Mouse (Mus musculus): ENCODE results near the gene Olfr370. TPM values are rescaled to one million over a fixed set of nuclear protein-coding genes. Genes with fewer than 3 reads are reported as not detected.
"Not testable (repeated sequence)": the region's sequence is repeated elsewhere in the genome, so short reads cannot be mapped to it uniquely, and the experiment has no call there.

Olfr370 gene
- polyA plus RNA-seq, 1 experiment from 2014 or later, result not detected

- H3K9ac ChIP-seq, result no peak overlapping the region
- H3K36me3 ChIP-seq (replicated peaks), result peaks cover 38% of the 10 kb centered on the region
- H3K27me3 ChIP-seq, result no peaks in the 10 kb centered on the region
- H3K4me3 ChIP-seq (replicated peaks), result peak overlapping the region; percentile 91
- ATAC-seq (ENCODE audit: insufficient read depth), result no peak
- peaks cover 61% of the 10 kb centered on the region for H3K4me1 ChIP-seq (replicated peaks)
- no peaks in the 10 kb centered on the region for H3K9me3 ChIP-seq (replicated peaks)
- no peak overlapping the region for H3K27ac ChIP-seq (replicated peaks)
- H3K4me2 ChIP-seq, result peak overlapping the region; percentile 84
- WGBS (ENCODE audit: insufficient replicate concordance), result 62% methylated on average over 5 of the region's 5 CpGs
Measured at GRCm38 (mm10) chr8:83568128-83568527, 32.5 kb downstream of the Olfr370 start.

GRCm38 (mm10) chr8:83568755-83569154, 33.2 kb downstream of the Olfr370 start:
- H3K27ac ChIP-seq (replicated peaks), result no peak overlapping the region
- H3K9ac ChIP-seq, result no peak overlapping the region
- no peak for ATAC-seq (ENCODE audit: insufficient read depth)
- H3K4me3 ChIP-seq (replicated peaks), result peak overlapping the region; percentile 91; the same call in 1 of the 2 replicates
- H3K36me3 ChIP-seq (replicated peaks), result peaks cover 44% of the 10 kb centered on the region
- H3K4me1 ChIP-seq (replicated peaks), result peaks cover 61% of the 10 kb centered on the region
- H3K27me3 ChIP-seq, result no peaks in the 10 kb centered on the region
- no peaks in the 10 kb centered on the region for H3K9me3 ChIP-seq (replicated peaks)
- H3K4me2 ChIP-seq, result 0 out of 2 replicates have a peak overlapping the region, but pooled peaks have one; percentile 84
- WGBS (ENCODE audit: insufficient replicate concordance), result 60% methylated on average over 5 of the region's 5 CpGs

GRCm38 (mm10) chr8:83569165-83569564, 33.6 kb downstream of the Olfr370 start:
- H3K36me3 ChIP-seq (replicated peaks), result peaks cover 46% of the 10 kb centered on the region
- no peaks in the 10 kb centered on the region for H3K9me3 ChIP-seq (replicated peaks)
- no peak for ATAC-seq (ENCODE audit: insufficient read depth)
- H3K4me2 ChIP-seq, result no peak overlapping the region
- H3K4me1 ChIP-seq (replicated peaks), result peaks cover 61% of the 10 kb centered on the region
- 64% methylated on average over 4 of the region's 4 CpGs for WGBS (ENCODE audit: insufficient replicate concordance)
- H3K4me3 ChIP-seq (replicated peaks), result no peak overlapping the region
- no peak overlapping the region for H3K27ac ChIP-seq (replicated peaks)
- no peaks in the 10 kb centered on the region for H3K27me3 ChIP-seq
- H3K9ac ChIP-seq, result no peak overlapping the region

- Histone ChIP-seq H3K4me1 (replicated peaks) (peaks cover 57% of the 10 kb centered on the region), H3K9me3 (replicated peaks) (no peaks in the 10 kb centered on the region), H3K4me2 (no peak overlapping the region), H3K36me3 (replicated peaks) (peaks cover 53% of the 10 kb centered on the region), H3K4me3 (replicated peaks) (no peak overlapping the region), H3K27ac (replicated peaks) (no peak overlapping the region), H3K27me3 (no peaks in the 10 kb centered on the region), H3K9ac (no peak overlapping the region)
- 70% methylated on average over 15 of the region's 15 CpGs for WGBS (ENCODE audit: insufficient replicate concordance)
- ATAC-seq (ENCODE audit: insufficient read depth), result no peak
Measured at GRCm38 (mm10) chr8:83570272-83571000, 34.9 kb downstream of the Olfr370 start.

GRCm38 (mm10) chr8:83571001-83571340, 35.4 kb downstream of the Olfr370 start:
- not testable (repeated sequence) for H3K9ac ChIP-seq; H3K27ac ChIP-seq (replicated peaks); ATAC-seq (ENCODE audit: insufficient read depth); H3K9me3 ChIP-seq (replicated peaks); H3K4me2 ChIP-seq; H3K4me3 ChIP-seq (replicated peaks); H3K27me3 ChIP-seq
- peaks cover 54% of the 10 kb centered on the region for H3K4me1 ChIP-seq (replicated peaks)
- WGBS (ENCODE audit: insufficient replicate concordance), result 79% methylated on average over 7 of the region's 7 CpGs
- H3K36me3 ChIP-seq (replicated peaks), result peaks cover 53% of the 10 kb centered on the region

GRCm38 (mm10) chr8:83571791-83572190, 36.2 kb downstream of the Olfr370 start:
- no peak for ATAC-seq (ENCODE audit: insufficient read depth)
- H3K4me2 ChIP-seq, result no peak overlapping the region
- no peak overlapping the region for H3K9ac ChIP-seq
- H3K4me1 ChIP-seq (replicated peaks), result peaks cover 56% of the 10 kb centered on the region
- no peak overlapping the region for H3K27ac ChIP-seq (replicated peaks)
- no peak overlapping the region for H3K4me3 ChIP-seq (replicated peaks)
- peaks cover 53% of the 10 kb centered on the region for H3K36me3 ChIP-seq (replicated peaks)
- H3K9me3 ChIP-seq (replicated peaks), result no peaks in the 10 kb centered on the region
- H3K27me3 ChIP-seq, result no peaks in the 10 kb centered on the region
- WGBS (ENCODE audit: insufficient replicate concordance), result 89% methylated on average over 10 of the region's 10 CpGs

GRCm38 (mm10) chr8:83572246-83572812, 36.7 kb downstream of the Olfr370 start:
- H3K27ac ChIP-seq (replicated peaks), result no peak overlapping the region
- H3K27me3 ChIP-seq, result no peaks in the 10 kb centered on the region
- no peak overlapping the region for H3K9ac ChIP-seq
- no peaks in the 10 kb centered on the region for H3K9me3 ChIP-seq (replicated peaks)
- no peak for ATAC-seq (ENCODE audit: insufficient read depth)
- H3K36me3 ChIP-seq (replicated peaks), result peaks cover 53% of the 10 kb centered on the region
- peak overlapping the region; percentile 12; the same call in 1 of the 2 replicates for H3K4me3 ChIP-seq (replicated peaks)
- 57% methylated on average over 5 of the region's 5 CpGs for WGBS (ENCODE audit: insufficient replicate concordance)
- no peak overlapping the region; the same call in 1 of the 2 replicates for H3K4me2 ChIP-seq
- H3K4me1 ChIP-seq (replicated peaks), result peaks cover 56% of the 10 kb centered on the region

GRCm38 (mm10) chr8:83573140-83573875, 37.7 kb downstream of the Olfr370 start:
- peak overlapping the region; percentile 33; the same call in 1 of the 2 replicates for H3K27ac ChIP-seq (replicated peaks)
- ATAC-seq (ENCODE audit: insufficient read depth), result peak; percentile 22; the same call in 1 of the 2 replicates

GRCm38 (mm10) chr8:83574631-83575315, 39.2 kb downstream of the Olfr370 start:
- H3K4me3 ChIP-seq (replicated peaks), result no peak overlapping the region
- no peak overlapping the region for H3K4me2 ChIP-seq
- H3K9me3 ChIP-seq (replicated peaks), result no peaks in the 10 kb centered on the region
- H3K4me1 ChIP-seq (replicated peaks), result peaks cover 56% of the 10 kb centered on the region
- no peak for ATAC-seq (ENCODE audit: insufficient read depth)
- no peak overlapping the region for H3K27ac ChIP-seq (replicated peaks)
- WGBS (ENCODE audit: insufficient replicate concordance), result 77% methylated on average over 15 of the region's 15 CpGs
- H3K27me3 ChIP-seq, result no peaks in the 10 kb centered on the region
- peaks cover 48% of the 10 kb centered on the region for H3K36me3 ChIP-seq (replicated peaks)
- no peak overlapping the region for H3K9ac ChIP-seq

More at GRCm38 (mm10) chr8:83573140-83573875, 37.7 kb downstream of the Olfr370 start:
- peaks cover 53% of the 10 kb centered on the region for H3K36me3 ChIP-seq (replicated peaks)
- H3K4me3 ChIP-seq (replicated peaks), result peak overlapping the region; percentile 12; the same call in 1 of the 2 replicates
- peaks cover 54% of the 10 kb centered on the region for H3K4me1 ChIP-seq (replicated peaks)
- no peaks in the 10 kb centered on the region for H3K9me3 ChIP-seq (replicated peaks)
- no peak overlapping the region for H3K9ac ChIP-seq
- H3K27me3 ChIP-seq, result no peaks in the 10 kb centered on the region
- 55% methylated on average over 18 of the region's 18 CpGs for WGBS (ENCODE audit: insufficient replicate concordance)
- no peak overlapping the region for H3K4me2 ChIP-seq

GRCm38 (mm10) chr8:83575561-83576515, 40.3 kb downstream of the Olfr370 start:
- Histone ChIP-seq H3K4me1 (replicated peaks) (peaks cover 49% of the 10 kb centered on the region), H3K4me3 (replicated peaks) (no peak overlapping the region), H3K27ac (replicated peaks) (no peak overlapping the region), H3K9me3 (replicated peaks) (no peaks in the 10 kb centered on the region), H3K27me3 (no peaks in the 10 kb centered on the region), H3K9ac (no peak overlapping the region), H3K4me2 (no peak overlapping the region), H3K36me3 (replicated peaks) (peaks cover 37% of the 10 kb centered on the region)
- 77% methylated on average over 17 of the region's 17 CpGs for WGBS (ENCODE audit: insufficient replicate concordance)
- no peak for ATAC-seq (ENCODE audit: insufficient read depth)

Data from liver, embryonic 15.5 days (tissue).